Mouse (Mus musculus): ENCODE measurements around the gene Ywhah. TPM values are rescaled to one million over a fixed set of nuclear protein-coding genes. Genes with fewer than 3 reads are reported as not detected.
A peak's percentile ranks its signal among the peaks of the same experiment; 100 is the strongest.

The Ywhah gene
- polyA plus RNA-seq, 1 experiment from 2014 or later: 133 TPM

GRCm38 (mm10) chr5:32991152-32991551, 27.5 kb upstream of the Ywhah start:
- ATAC-seq: no peak
- peaks cover 4% of the 10 kb centered on the region; the same call in 1 of the 2 replicates for H3K36me3 ChIP-seq (replicated peaks; ENCODE audit: insufficient read depth, low read length)
- WGBS (ENCODE audit: insufficient replicate concordance): 85% methylated on average over 8 of the region's 8 CpGs
- H3K4me1 ChIP-seq (ENCODE audit: insufficient read depth): no peaks in the 10 kb centered on the region
- DNase-seq: no peak
- no peak overlapping the region for H3K4me2 ChIP-seq (ENCODE audit: low read depth, low read length)
- no peak overlapping the region for H3K27ac ChIP-seq (ENCODE audit: low read depth)
- H3K4me3 ChIP-seq (ENCODE audit: low read depth, low read length): no peak overlapping the region
- no peaks in the 10 kb centered on the region for H3K27me3 ChIP-seq (ENCODE audit: insufficient read depth, low read length)
- no peak for TF ChIP-seq EP300 (IDR thresholded peaks at IDR 0.05; ENCODE audit: low read depth)
- peak; percentile 21; the same call in 1 of the 2 replicates for TF ChIP-seq CTCF (IDR thresholded peaks at IDR 0.05; ENCODE audit: low read depth)
- H3K9ac ChIP-seq (replicated peaks): no peak overlapping the region
- no peaks in the 10 kb centered on the region for H3K9me3 ChIP-seq (ENCODE audit: low read length)

GRCm38 (mm10) chr5:32994471-32994870, 24.1 kb upstream of the Ywhah start:
- H3K27me3 ChIP-seq (ENCODE audit: insufficient read depth, low read length): no peaks in the 10 kb centered on the region
- H3K27ac ChIP-seq (ENCODE audit: low read depth): no peak overlapping the region
- no peaks in the 10 kb centered on the region for H3K36me3 ChIP-seq (replicated peaks; ENCODE audit: insufficient read depth, low read length)
- no peaks in the 10 kb centered on the region for H3K4me1 ChIP-seq (ENCODE audit: insufficient read depth)
- no peak overlapping the region for H3K4me3 ChIP-seq (ENCODE audit: low read depth, low read length)
- no peak overlapping the region for H3K9ac ChIP-seq (replicated peaks)
- no peak for TF ChIP-seq EP300 (IDR thresholded peaks at IDR 0.05; ENCODE audit: low read depth)
- TF ChIP-seq CTCF (IDR thresholded peaks at IDR 0.05; ENCODE audit: low read depth): no peak
- 50% methylated on average over 2 of the region's 2 CpGs for WGBS (ENCODE audit: insufficient replicate concordance)
- H3K4me2 ChIP-seq (ENCODE audit: low read depth, low read length): no peak overlapping the region
- no peaks in the 10 kb centered on the region for H3K9me3 ChIP-seq (ENCODE audit: low read length)
- ATAC-seq (no peak), DNase-seq (no peak)

- TF ChIP-seq CTCF (IDR thresholded peaks at IDR 0.05; ENCODE audit: low read depth) (no peak), EP300 (IDR thresholded peaks at IDR 0.05; ENCODE audit: low read depth) (no peak)
- no peak for DNase-seq
- Histone ChIP-seq H3K4me1 (ENCODE audit: insufficient read depth) (no peaks in the 10 kb centered on the region), H3K27me3 (ENCODE audit: insufficient read depth, low read length) (no peaks in the 10 kb centered on the region), H3K4me2 (ENCODE audit: low read depth, low read length) (no peak overlapping the region), H3K9me3 (ENCODE audit: low read length) (no peaks in the 10 kb centered on the region), H3K27ac (ENCODE audit: low read depth) (no peak overlapping the region), H3K4me3 (ENCODE audit: low read depth, low read length) (no peak overlapping the region), H3K36me3 (replicated peaks; ENCODE audit: insufficient read depth, low read length) (no peaks in the 10 kb centered on the region), H3K9ac (replicated peaks) (no peak overlapping the region)
- no peak for ATAC-seq
- 59% methylated on average over 4 of the region's 4 CpGs for WGBS (ENCODE audit: insufficient replicate concordance)
These were observed 22.9 kb upstream of the Ywhah start for GRCm38 (mm10) chr5:32995756-32996155.

- no peak overlapping the region for H3K27ac ChIP-seq (ENCODE audit: low read depth)
- H3K4me2 ChIP-seq (ENCODE audit: low read depth, low read length): no peak overlapping the region
- H3K4me1 ChIP-seq (ENCODE audit: insufficient read depth): no peaks in the 10 kb centered on the region
- H3K4me3 ChIP-seq (ENCODE audit: low read depth, low read length): no peak overlapping the region
- 67% methylated on average over 1 of the region's 1 CpGs for WGBS (ENCODE audit: insufficient replicate concordance)
- no peaks in the 10 kb centered on the region for H3K27me3 ChIP-seq (ENCODE audit: insufficient read depth, low read length)
- H3K9ac ChIP-seq (replicated peaks): no peak overlapping the region
- DNase-seq (no peak), ATAC-seq (no peak)
- H3K9me3 ChIP-seq (ENCODE audit: low read length): no peaks in the 10 kb centered on the region
- H3K36me3 ChIP-seq (replicated peaks; ENCODE audit: insufficient read depth, low read length): no peaks in the 10 kb centered on the region
- no peak for TF ChIP-seq EP300 (IDR thresholded peaks at IDR 0.05; ENCODE audit: low read depth)
- no peak for TF ChIP-seq CTCF (IDR thresholded peaks at IDR 0.05; ENCODE audit: low read depth)
These were observed 22.1 kb upstream of the Ywhah start for GRCm38 (mm10) chr5:32996560-32996959.

DNA sequence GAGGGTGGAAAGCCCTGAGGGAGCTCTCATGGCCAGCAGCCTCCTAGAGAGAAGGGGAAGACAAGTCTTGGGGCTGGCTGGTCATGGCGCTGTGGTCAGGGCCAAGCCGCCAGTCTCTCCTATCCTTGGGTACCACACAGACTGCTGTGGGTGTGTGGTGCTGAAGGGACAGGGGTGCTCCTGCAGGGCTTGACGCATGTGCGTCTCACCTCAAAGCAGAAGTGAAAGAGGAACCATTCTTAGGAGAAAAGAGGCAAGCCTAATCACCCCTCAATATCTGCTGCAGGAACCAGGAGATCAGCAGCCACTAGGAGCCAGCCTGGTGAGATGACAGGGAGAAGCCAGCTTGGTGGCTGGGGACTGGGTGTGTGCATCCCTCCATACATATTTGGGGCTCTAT, 20.9 kb upstream of the Ywhah start:
- Histone ChIP-seq H3K27ac (ENCODE audit: low read depth) (no peak overlapping the region), H3K9ac (replicated peaks) (no peak overlapping the region), H3K4me3 (ENCODE audit: low read depth, low read length) (no peak overlapping the region), H3K36me3 (replicated peaks; ENCODE audit: insufficient read depth, low read length) (no peaks in the 10 kb centered on the region), H3K4me2 (ENCODE audit: low read depth, low read length) (no peak overlapping the region), H3K9me3 (ENCODE audit: low read length) (no peaks in the 10 kb centered on the region), H3K4me1 (ENCODE audit: insufficient read depth) (no peaks in the 10 kb centered on the region), H3K27me3 (ENCODE audit: insufficient read depth, low read length) (no peaks in the 10 kb centered on the region)
- WGBS (ENCODE audit: insufficient replicate concordance): 17% methylated on average over 4 of the region's 4 CpGs
- peak; percentile 65 for DNase-seq
- no peak for TF ChIP-seq EP300 (IDR thresholded peaks at IDR 0.05; ENCODE audit: low read depth)
- no peak for TF ChIP-seq CTCF (IDR thresholded peaks at IDR 0.05; ENCODE audit: low read depth)
- ATAC-seq: peak; percentile 54; the same call in 1 of the 2 replicates

DNA sequence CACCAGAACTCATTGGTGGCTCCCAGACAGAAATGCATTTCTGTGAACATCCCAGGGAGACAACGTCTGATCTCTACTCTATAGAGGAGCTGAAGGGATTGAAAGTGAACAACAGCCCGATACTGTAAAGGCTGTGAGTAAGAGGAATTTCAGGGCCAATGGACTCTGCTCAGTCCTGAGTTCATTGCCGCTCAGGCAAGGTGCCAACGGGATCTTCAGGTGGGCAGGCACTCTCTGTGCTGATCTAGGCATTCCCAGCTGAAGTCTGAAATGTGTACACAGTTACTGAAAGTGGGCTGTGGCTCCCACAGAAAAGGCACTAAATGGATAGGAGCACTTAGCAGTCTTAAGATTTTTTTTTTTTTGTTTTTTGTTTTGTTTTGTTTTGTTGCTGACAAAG, 19.8 kb upstream of the Ywhah start:
- Histone ChIP-seq H3K9ac (replicated peaks) (no peak overlapping the region), H3K27ac (ENCODE audit: low read depth) (no peak overlapping the region), H3K27me3 (ENCODE audit: insufficient read depth, low read length) (no peaks in the 10 kb centered on the region), H3K4me1 (ENCODE audit: insufficient read depth) (no peaks in the 10 kb centered on the region), H3K4me2 (ENCODE audit: low read depth, low read length) (no peak overlapping the region), H3K9me3 (ENCODE audit: low read length) (no peaks in the 10 kb centered on the region), H3K4me3 (ENCODE audit: low read depth, low read length) (no peak overlapping the region), H3K36me3 (replicated peaks; ENCODE audit: insufficient read depth, low read length) (no peaks in the 10 kb centered on the region)
- peak; percentile 47 for DNase-seq
- peak; percentile 64 for ATAC-seq
- 61% methylated on average over 4 of the region's 4 CpGs for WGBS (ENCODE audit: insufficient replicate concordance)
- TF ChIP-seq CTCF (IDR thresholded peaks at IDR 0.05; ENCODE audit: low read depth): no peak
- no peak for TF ChIP-seq EP300 (IDR thresholded peaks at IDR 0.05; ENCODE audit: low read depth)

GRCm38 (mm10) chr5:33001111-33001510, 17.5 kb upstream of the Ywhah start:
- no peak overlapping the region for H3K4me2 ChIP-seq (ENCODE audit: low read depth, low read length)
- DNase-seq: no peak
- H3K27ac ChIP-seq (ENCODE audit: low read depth): no peak overlapping the region
- H3K27me3 ChIP-seq (ENCODE audit: insufficient read depth, low read length): no peaks in the 10 kb centered on the region
- TF ChIP-seq CTCF (IDR thresholded peaks at IDR 0.05; ENCODE audit: low read depth): no peak
- TF ChIP-seq EP300 (IDR thresholded peaks at IDR 0.05; ENCODE audit: low read depth): no peak
- WGBS (ENCODE audit: insufficient replicate concordance): 71% methylated on average over 5 of the region's 5 CpGs
- no peak for ATAC-seq
- H3K9me3 ChIP-seq (ENCODE audit: low read length): no peaks in the 10 kb centered on the region
- no peak overlapping the region for H3K9ac ChIP-seq (replicated peaks)
- H3K4me3 ChIP-seq (ENCODE audit: low read depth, low read length): no peak overlapping the region
- H3K36me3 ChIP-seq (replicated peaks; ENCODE audit: insufficient read depth, low read length): no peaks in the 10 kb centered on the region
- H3K4me1 ChIP-seq (ENCODE audit: insufficient read depth): no peaks in the 10 kb centered on the region
